Mouse (Mus musculus): ENCODE measurements at regions not wholly inside any gene's neighbourhood (a gene's known extent, or its start where the extent isn't known, plus 50 kb on each side); places are given as distances from the start of the nearest gene placed in this dataset.

DNA sequence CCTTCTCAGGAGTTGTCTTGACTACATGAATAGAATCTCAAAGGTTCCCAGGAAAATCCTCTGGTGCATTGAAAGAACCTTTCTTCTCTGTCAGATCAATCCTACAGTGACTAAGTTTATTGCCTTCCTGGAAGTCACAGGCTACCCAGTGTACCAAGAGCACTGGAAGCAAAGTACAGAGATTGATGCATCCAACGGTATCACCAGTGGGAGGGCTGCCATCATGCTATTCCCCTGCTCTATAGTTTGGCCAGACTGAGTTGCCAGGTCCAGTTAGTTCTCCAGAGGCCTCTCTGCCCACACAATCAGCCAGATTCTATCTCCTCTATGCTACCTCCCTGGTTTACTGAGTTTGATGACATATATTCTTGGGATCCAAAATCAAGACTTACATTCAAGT is 96.9 kb upstream of the Gm6657 start:
- TF ChIP-seq CTCF (conservative IDR thresholded peaks at IDR 0.05; ENCODE audit: low read length) (no peak), NANOG (IDR thresholded peaks at IDR 0.05; ENCODE audit: borderline replicate concordance, low read length) (no peak), POU5F1 (IDR thresholded peaks at IDR 0.05; ENCODE audit: borderline replicate concordance, low read length) (no peak)

Measured in E14TG2a.4 (cell line).